Mouse (Mus musculus) E14TG2a.4 (cell line): ENCODE results near the gene Prok2.

Experiments used
- CTCF ChIP-seq: conservative IDR thresholded peaks from 2 replicates; pipeline ENCODE4 v1.5.1; 2014; ENCODE audit warnings: low read length
- POU5F1 ChIP-seq: IDR thresholded peaks from 2 replicates; pipeline ENCODE4 v1.6.1; 2014; ENCODE audit warnings: low read length, borderline replicate concordance

DNA sequence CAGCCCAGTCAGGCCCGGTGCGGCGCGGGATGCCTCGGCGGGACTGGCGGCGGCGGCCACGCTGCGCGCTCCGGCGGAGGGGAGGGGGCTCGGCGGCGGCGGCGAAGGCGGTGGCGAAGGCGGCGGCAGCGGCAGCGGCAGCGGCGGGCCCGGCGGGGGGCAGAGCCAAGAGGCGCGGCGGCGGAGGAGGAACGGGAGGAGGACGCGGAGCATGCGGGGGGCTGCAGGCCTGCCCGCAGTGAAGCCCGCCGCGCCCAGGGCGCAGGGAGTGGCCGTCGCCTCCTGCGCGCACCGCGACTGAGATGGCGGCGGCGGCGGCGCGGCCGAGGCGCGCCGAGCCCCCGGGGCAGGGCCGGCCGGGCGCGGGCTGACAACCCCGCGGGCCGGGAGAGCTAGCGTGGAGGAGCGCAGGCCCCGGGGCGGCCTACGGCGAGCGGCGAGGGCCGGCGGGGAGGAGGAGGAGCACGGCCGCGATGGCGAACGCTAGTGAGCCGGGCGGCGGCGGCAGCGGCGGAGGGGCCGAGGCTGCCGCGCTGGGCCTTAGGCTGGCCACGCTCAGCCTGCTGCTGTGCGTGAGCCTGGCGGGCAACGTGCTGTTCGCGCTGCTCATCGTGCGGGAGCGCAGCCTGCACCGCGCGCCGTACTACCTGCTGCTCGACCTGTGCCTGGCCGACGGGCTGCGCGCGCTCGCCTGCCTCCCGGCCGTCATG lies 33.8 kb downstream of the Prok2 start, which contains the start of gene Gpr27:
- no peak for TF ChIP-seq CTCF
- no peak for TF ChIP-seq POU5F1
